Mouse (Mus musculus) stomach, embryonic 14.5 days (tissue): ENCODE results near the gene Serbp1. TPM values are rescaled to one million over a fixed set of nuclear protein-coding genes. Genes with fewer than 3 reads are reported as not detected.

Source experiments
- ATAC-seq: fragments of 200-750 bp; cut with Nextera tagmentation; 2 replicates; pipeline ENCODE4 v1.8.0; 2017; ENCODE audit warnings: low read depth, moderate TSS enrichment; ENCODE audit not compliant: insufficient number of reproducible peaks, insufficient read depth, low FRiP score
- H3K27ac ChIP-seq: fragments of 300-500 bp; sonication (generic); 2 replicates; pipeline ENCODE4 v1.5.1; 2014; ENCODE audit warnings: mild to moderate bottlenecking, low read length, moderate library complexity, mixed read lengths
- H3K27me3 ChIP-seq: fragments of 300-500 bp; sonication (generic); 2 replicates; pipeline ENCODE4 v1.6.1; 2014; ENCODE audit warnings: low read length, control low read depth, mixed read lengths; ENCODE audit not compliant: control insufficient read depth, insufficient read depth
- H3K36me3 ChIP-seq: fragments of 300-500 bp; sonication (generic); 2 replicates; pipeline ENCODE4 v1.6.1; 2014; ENCODE audit warnings: mild to moderate bottlenecking, control low read depth, low read length, moderate library complexity, mixed read lengths; ENCODE audit not compliant: control insufficient read depth, insufficient read depth
- H3K4me1 ChIP-seq: fragments of 300-500 bp; sonication (generic); 2 replicates; pipeline ENCODE4 v1.6.1; 2014; ENCODE audit warnings: low read length, control low read depth, mixed read lengths; ENCODE audit not compliant: control insufficient read depth, insufficient read depth
- H3K4me2 ChIP-seq: fragments of 300-500 bp; sonication (generic); replicated peaks from 2 replicates; pipeline ENCODE4 v1.6.1; 2014; ENCODE audit warnings: low read depth, low read length, control low read depth
- H3K4me3 ChIP-seq: fragments of 300-500 bp; sonication (generic); 2 replicates; pipeline ENCODE4 v1.5.1; 2014; ENCODE audit warnings: low read depth, low read length, control low read depth
- H3K9ac ChIP-seq: fragments of 300-500 bp; sonication (generic); replicated peaks from 2 replicates; pipeline ENCODE4 v1.6.1; 2014; ENCODE audit warnings: low read depth, mild to moderate bottlenecking, control low read depth, low read length, moderate library complexity, mixed read lengths
- H3K9me3 ChIP-seq: fragments of 300-500 bp; sonication (generic); 2 replicates; pipeline ENCODE4 v1.6.1; 2016; ENCODE audit warnings: low read depth, low read length, control low read depth; ENCODE audit not compliant: control insufficient read depth
- WGBS: fragments of 180-500 bp; shearing (Covaris S2); extraction: QIAGEN DNeasy Blood & Tissue Kit; methylation state at CpG from one replicate; pipeline ENCODE4 v1.1.7; 2014; 5-methylcytosine and 5-hydroxymethylcytosine counted together
- polyA plus RNA-seq: library from polyadenylated mRNA; unstranded; fragments of >200 nt; fragmentation: Nextera tagmentation; extraction: Ambion mirVana; gene quantifications from 2 replicates; pipeline ENCODE4 v1.2.1, GENCODE M21; 2014

Gene Serbp1
- polyA plus RNA-seq, 1 experiment from 2014 or later: 414 TPM

GRCm38 (mm10) chr6:67300300-67300699 is 62.3 kb downstream of the Serbp1 start:
- H3K27me3 ChIP-seq: no peaks in the 10 kb centered on the region
- no peak overlapping the region; the same call in 1 of the 2 replicates for H3K27ac ChIP-seq
- no peak overlapping the region for H3K4me3 ChIP-seq
- no peak overlapping the region for H3K9ac ChIP-seq
- 40% methylated on average over 4 of the region's 4 CpGs for WGBS
- H3K4me1 ChIP-seq: peaks cover 7% of the 10 kb centered on the region; the same call in 1 of the 2 replicates
- H3K4me2 ChIP-seq: no peak overlapping the region
- H3K36me3 ChIP-seq: no peaks in the 10 kb centered on the region
- no peaks in the 10 kb centered on the region for H3K9me3 ChIP-seq
- 0 out of 2 replicates have a peak, but pooled peaks have one; percentile 15 for ATAC-seq

GRCm38 (mm10) chr6:67300710-67301163 is 62.8 kb downstream of the Serbp1 start:
- no peak overlapping the region for H3K9ac ChIP-seq
- no peak overlapping the region for H3K4me3 ChIP-seq
- H3K4me1 ChIP-seq: peaks cover 7% of the 10 kb centered on the region; the same call in 1 of the 2 replicates
- ATAC-seq: peak; percentile 53; the same call in 1 of the 2 replicates
- no peaks in the 10 kb centered on the region for H3K27me3 ChIP-seq
- H3K4me2 ChIP-seq: no peak overlapping the region
- H3K9me3 ChIP-seq: no peaks in the 10 kb centered on the region
- 38% methylated on average over 6 of the region's 6 CpGs for WGBS
- H3K36me3 ChIP-seq: no peaks in the 10 kb centered on the region
- no peak overlapping the region; the same call in 1 of the 2 replicates for H3K27ac ChIP-seq

DNA sequence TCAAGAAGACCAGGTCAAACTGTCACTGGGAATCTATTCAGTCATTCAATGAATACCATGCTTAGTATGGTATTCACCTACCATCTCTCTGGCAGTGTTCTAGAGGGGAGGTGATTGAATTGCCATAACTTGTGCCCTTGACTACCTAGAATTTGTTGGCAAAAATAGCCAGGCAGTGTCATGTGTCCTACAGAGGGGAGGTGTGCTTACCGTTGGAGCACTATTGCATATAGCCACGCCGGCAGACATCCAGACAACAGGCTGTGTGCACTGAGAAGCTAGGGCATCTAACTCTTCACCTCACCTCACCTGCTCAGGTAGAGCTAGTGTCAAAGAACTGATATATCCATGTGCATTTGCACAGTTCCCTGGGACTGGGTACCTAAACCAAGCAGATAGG is 63.3 kb downstream of the Serbp1 start:
- WGBS: 78% methylated on average over 3 of the region's 3 CpGs
- no peaks in the 10 kb centered on the region for H3K9me3 ChIP-seq
- H3K4me3 ChIP-seq: no peak overlapping the region
- H3K9ac ChIP-seq: no peak overlapping the region
- no peaks in the 10 kb centered on the region for H3K27me3 ChIP-seq
- no peak overlapping the region for H3K4me2 ChIP-seq
- ATAC-seq: 0 out of 2 replicates have a peak, but pooled peaks have one; percentile 34
- no peaks in the 10 kb centered on the region for H3K36me3 ChIP-seq
- no peak overlapping the region for H3K27ac ChIP-seq
- H3K4me1 ChIP-seq: peaks cover 7% of the 10 kb centered on the region; the same call in 1 of the 2 replicates

DNA sequence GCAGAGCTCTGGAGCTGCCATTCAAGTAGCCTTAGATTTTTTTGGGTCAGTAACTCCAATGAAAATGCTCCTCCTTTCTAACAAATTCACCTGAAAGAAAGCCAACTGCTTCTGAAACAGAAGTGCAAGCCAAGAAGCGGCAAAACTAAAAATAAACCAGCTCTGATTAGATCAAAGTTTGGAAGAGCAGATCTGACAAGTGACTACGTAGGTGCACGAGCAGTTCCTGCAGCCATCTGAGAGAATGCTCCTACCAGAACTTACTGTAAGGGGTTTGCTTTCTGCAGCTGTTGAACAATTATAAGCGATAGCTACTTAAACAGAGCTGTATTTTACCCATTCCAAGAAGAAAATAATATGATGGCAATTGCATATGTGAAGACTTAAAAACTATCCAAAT is 64.5 kb downstream of the Serbp1 start:
- 77% methylated on average over 4 of the region's 4 CpGs for WGBS
- Histone ChIP-seq H3K36me3 (no peaks in the 10 kb centered on the region), H3K27ac (no peak overlapping the region), H3K9me3 (no peaks in the 10 kb centered on the region), H3K4me2 (no peak overlapping the region), H3K4me3 (no peak overlapping the region), H3K9ac (no peak overlapping the region), H3K27me3 (no peaks in the 10 kb centered on the region), H3K4me1 (peaks cover 7% of the 10 kb centered on the region; the same call in 1 of the 2 replicates)
- no peak for ATAC-seq

DNA sequence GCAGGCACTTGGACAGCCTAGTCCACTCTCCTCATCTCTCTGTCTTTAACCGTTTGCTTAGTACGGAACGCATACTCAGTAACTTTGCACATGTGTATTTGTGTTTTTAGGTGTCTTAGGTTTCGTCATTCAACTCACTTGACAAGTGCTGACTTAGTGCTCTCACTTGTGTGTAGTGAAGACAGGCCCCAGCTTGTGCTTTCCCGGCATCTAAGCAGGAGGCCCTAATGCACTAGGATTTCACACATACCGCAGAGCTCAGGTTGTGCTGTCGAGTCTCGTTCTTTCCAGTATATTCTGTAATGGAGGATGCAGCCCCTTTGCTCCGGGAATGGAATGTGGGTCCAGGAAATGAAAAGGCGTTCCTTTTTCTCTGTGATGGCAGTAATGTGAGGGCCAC is 65.2 kb downstream of the Serbp1 start:
- WGBS: 72% methylated on average over 10 of the region's 10 CpGs
- H3K36me3 ChIP-seq: no peaks in the 10 kb centered on the region
- no peaks in the 10 kb centered on the region for H3K27me3 ChIP-seq
- no peak overlapping the region for H3K4me2 ChIP-seq
- H3K4me3 ChIP-seq: no peak overlapping the region
- no peak for ATAC-seq
- H3K27ac ChIP-seq: no peak overlapping the region
- no peaks in the 10 kb centered on the region for H3K9me3 ChIP-seq
- H3K9ac ChIP-seq: no peak overlapping the region
- peaks cover 7% of the 10 kb centered on the region; the same call in 1 of the 2 replicates for H3K4me1 ChIP-seq

DNA sequence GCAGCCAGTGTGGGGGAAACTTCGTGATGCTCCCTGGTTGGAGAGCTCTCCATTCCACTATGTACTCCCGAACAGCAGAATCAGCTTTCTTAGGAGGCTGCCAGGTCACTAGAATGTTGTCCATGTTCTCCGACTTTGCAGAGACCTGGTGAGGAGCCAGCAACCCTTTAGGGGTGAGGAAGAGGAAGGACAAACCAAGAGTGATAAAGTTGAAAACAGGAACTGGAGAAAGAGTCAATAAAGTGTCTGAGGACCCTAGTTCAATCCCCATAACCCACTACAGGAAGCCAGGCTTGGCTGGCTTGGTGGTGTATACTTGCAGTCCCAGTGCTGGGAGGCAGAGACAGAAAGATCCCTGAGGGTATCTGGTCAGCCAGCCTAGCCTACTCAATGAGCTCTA is 71.0 kb downstream of the Serbp1 start:
- Histone ChIP-seq H3K4me1 (no peaks in the 10 kb centered on the region), H3K9me3 (no peaks in the 10 kb centered on the region), H3K9ac (no peak overlapping the region), H3K36me3 (no peaks in the 10 kb centered on the region), H3K27me3 (no peaks in the 10 kb centered on the region), H3K27ac (no peak overlapping the region), H3K4me3 (no peak overlapping the region), H3K4me2 (no peak overlapping the region)
- ATAC-seq: no peak
- WGBS: 84% methylated on average over 3 of the region's 3 CpGs

- no peaks in the 10 kb centered on the region for H3K36me3 ChIP-seq
- H3K9ac ChIP-seq: no peak overlapping the region
- H3K27me3 ChIP-seq: no peaks in the 10 kb centered on the region
- no peak overlapping the region for H3K27ac ChIP-seq
- H3K4me1 ChIP-seq: no peaks in the 10 kb centered on the region
- H3K4me3 ChIP-seq: no peak overlapping the region
- H3K4me2 ChIP-seq: no peak overlapping the region
- 87% methylated on average over 3 of the region's 3 CpGs for WGBS
- no peak for ATAC-seq
- H3K9me3 ChIP-seq: no peaks in the 10 kb centered on the region
Measured at GRCm38 (mm10) chr6:67309752-67310151, 71.8 kb downstream of the Serbp1 start.

- Histone ChIP-seq H3K9me3 (no peaks in the 10 kb centered on the region), H3K4me2 (no peak overlapping the region), H3K27me3 (no peaks in the 10 kb centered on the region), H3K4me3 (no peak overlapping the region), H3K4me1 (no peaks in the 10 kb centered on the region), H3K36me3 (no peaks in the 10 kb centered on the region), H3K9ac (no peak overlapping the region), H3K27ac (no peak overlapping the region)
- no peak for ATAC-seq
- WGBS: 64% methylated on average over 1 of the region's 1 CpGs
Measured at GRCm38 (mm10) chr6:67314697-67315096, 76.7 kb downstream of the Serbp1 start.

DNA sequence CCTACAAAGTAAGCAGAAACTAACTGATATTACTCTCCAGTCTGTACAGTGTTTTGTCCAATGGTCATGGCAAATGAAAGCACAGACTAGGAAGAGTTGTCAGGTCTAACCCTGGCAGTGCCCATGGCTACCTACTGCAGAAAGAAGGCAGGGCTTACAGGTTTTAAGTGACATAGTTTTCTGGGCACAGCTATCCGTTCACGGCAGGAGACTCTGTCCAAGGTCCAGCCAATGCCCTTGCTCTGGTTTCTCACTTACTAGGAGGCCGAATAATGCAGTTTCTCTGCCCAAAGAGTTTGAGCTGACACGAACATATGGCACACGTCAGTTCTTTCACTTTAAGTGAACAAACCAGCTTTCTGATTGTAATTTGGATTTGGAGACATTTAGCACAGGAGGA is 79.1 kb downstream of the Serbp1 start:
- Histone ChIP-seq H3K4me3 (no peak overlapping the region), H3K36me3 (no peaks in the 10 kb centered on the region), H3K9me3 (no peaks in the 10 kb centered on the region), H3K27ac (no peak overlapping the region), H3K4me2 (no peak overlapping the region), H3K4me1 (no peaks in the 10 kb centered on the region), H3K27me3 (no peaks in the 10 kb centered on the region), H3K9ac (no peak overlapping the region)
- WGBS: 46% methylated on average over 5 of the region's 5 CpGs
- no peak for ATAC-seq
